Mouse (Mus musculus): ENCODE data around the gene Pskh1. TPM values are rescaled to one million over a fixed set of nuclear protein-coding genes. Genes with fewer than 3 reads are reported as not detected.

Pskh1 gene
- total and polyA plus RNA-seq, 3 experiments: 12.9 to 26.2 TPM; not detected in 1

GRCm38 (mm10) chr8:105851651-105852143, 48.5 kb upstream of the Pskh1 start (continued):
- TF ChIP-seq TAL1 (IDR thresholded peaks at IDR 0.05; ENCODE audit: low read length) (peak; percentile 29; the same call in 1 of the 2 replicates), ZKSCAN1 (IDR thresholded peaks at IDR 0.05; ENCODE audit: low read depth, low read length) (no peak), CHD2 (IDR thresholded peaks at IDR 0.05; ENCODE audit: low read length) (peak; percentile 100), UBTF (IDR thresholded peaks at IDR 0.05; ENCODE audit: borderline replicate concordance, insufficient read depth, low read depth, low read length) (no peak), USF2 (IDR thresholded peaks at IDR 0.05; ENCODE audit: borderline replicate concordance in 1 of 2, insufficient read depth in 1 of 2, low read depth in 1 of 2, low read length in 2 of 2) (no peak), MYC (IDR thresholded peaks at IDR 0.05; ENCODE audit: low read depth, low read length) (peak; percentile 56; the same call in 1 of the 2 replicates), USF1 (IDR thresholded peaks at IDR 0.05; ENCODE audit: low read depth, low read length) (peak; percentile 39; the same call in 1 of the 2 replicates), ZNF384 (IDR thresholded peaks at IDR 0.05; ENCODE audit: low read depth, low read length) (no peak), CHD1 (IDR thresholded peaks at IDR 0.05; ENCODE audit: low read depth, low read length) (no peak), POLR2A (IDR thresholded peaks at IDR 0.05; ENCODE audit: control insufficient read depth in 1 of 2, insufficient read depth in 1 of 2, low read depth in 1 of 2, low read length in 2 of 2, poor library complexity in 1 of 2) (peak; percentile 87 to 97), GABPA (IDR thresholded peaks at IDR 0.05; ENCODE audit: low read depth, low read length) (no peak), HCFC1 (IDR thresholded peaks at IDR 0.05; ENCODE audit: low read depth, low read length) (peak; percentile 100), JUND (IDR thresholded peaks at IDR 0.05; ENCODE audit: low read depth, low read length) (no peak), RCOR1 (IDR thresholded peaks at IDR 0.05; ENCODE audit: low read depth, low read length) (no peak)

- DNase-seq (ENCODE audit: low read depth, low spot score): no peak
- peaks cover 23% of the 10 kb centered on the region for H3K79me2 ChIP-seq (ENCODE audit: control insufficient read depth, insufficient read depth, low read length, poor library complexity)
- TF ChIP-seq NRF1 (IDR thresholded peaks at IDR 0.05; ENCODE audit: insufficient read depth, low read depth, low read length, poor library complexity, severe bottlenecking): no peak
- TF ChIP-seq MYC (IDR thresholded peaks at IDR 0.05; ENCODE audit: low read depth, low read length): peak; percentile 18; the same call in 1 of the 2 replicates
- H3K27ac ChIP-seq (ENCODE audit: control insufficient read depth, low read depth, low read length): no peak overlapping the region
- peaks cover 0 to 21% of the 10 kb centered on the region in 2 experiments; a peak in 2 of 4 replicates for H3K4me1 ChIP-seq (ENCODE audit: control insufficient read depth in 1 of 2, insufficient read depth in 2 of 2, low read length in 2 of 2)
- no peak overlapping the region for H3K9ac ChIP-seq (ENCODE audit: control insufficient read depth, low read depth, low read length, poor library complexity, severe bottlenecking)
- H3K9me3 ChIP-seq (replicated peaks; ENCODE audit: insufficient read depth, low read length): no peaks in the 10 kb centered on the region
- peak overlapping the region in 1 of 2 experiments; percentile 93; a peak in 1 of 4 replicates for H3K4me3 ChIP-seq (ENCODE audit: control insufficient read depth in 1 of 2, insufficient read depth in 1 of 2, low read depth in 2 of 2, low read length in 2 of 2)
- H3K36me3 ChIP-seq (ENCODE audit: control insufficient read depth in 1 of 2, insufficient read depth in 2 of 2, low read length in 2 of 2): peaks cover 0 to 16% of the 10 kb centered on the region in 2 experiments; a peak in 2 of 4 replicates
- no peaks in the 10 kb centered on the region for H3K27me3 ChIP-seq (ENCODE audit: control insufficient read depth in 1 of 2, insufficient read depth in 2 of 2, low read length in 2 of 2)
These were observed 48.0 kb upstream of the Pskh1 start for GRCm38 (mm10) chr8:105852146-105852729.

DNA sequence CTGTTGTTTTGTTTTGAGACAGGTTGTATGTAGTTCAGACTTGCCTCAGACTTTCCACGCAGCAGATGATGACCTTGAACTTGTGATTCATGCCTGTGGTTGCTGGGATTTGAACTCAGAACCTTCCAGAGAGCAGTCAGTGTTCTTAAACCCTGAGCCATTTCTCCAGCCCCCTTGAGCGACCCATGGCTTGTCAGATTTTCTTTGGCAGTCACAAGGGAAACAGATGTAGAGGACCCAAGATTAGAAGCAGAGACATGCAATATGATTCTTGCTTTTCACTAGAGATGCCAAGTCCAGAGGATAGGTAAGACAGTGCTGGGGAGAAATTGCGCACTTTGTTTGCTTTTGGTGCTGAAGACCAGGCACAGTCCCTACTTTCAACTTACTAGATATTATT, 47.1 kb upstream of the Pskh1 start, which contains the start of gene Cenpt:
Gene Cenpt, minus strand, starts transcription at position 101 of the 400 bp plus-strand sequence.
- H3K4me1 ChIP-seq (ENCODE audit: control insufficient read depth in 1 of 2, insufficient read depth in 2 of 2, low read length in 2 of 2): peaks cover 0 to 29% of the 10 kb centered on the region in 2 experiments; a peak in 2 of 4 replicates
- no peak for DNase-seq (ENCODE audit: low read depth, low spot score)
- no peaks in the 10 kb centered on the region for H3K27me3 ChIP-seq (ENCODE audit: control insufficient read depth in 1 of 2, insufficient read depth in 2 of 2, low read length in 2 of 2)
- no peaks in the 10 kb centered on the region for H3K9me3 ChIP-seq (replicated peaks; ENCODE audit: insufficient read depth, low read length)
- no peak within 1 kb of the TSS for H3K27ac ChIP-seq (ENCODE audit: control insufficient read depth, low read depth, low read length)
- H3K9ac ChIP-seq (ENCODE audit: control insufficient read depth, low read depth, low read length, poor library complexity, severe bottlenecking): no peak within 1 kb of the TSS
- peaks cover 0 to 23% of the 10 kb centered on the region in 2 experiments; a peak in 2 of 4 replicates for H3K36me3 ChIP-seq (ENCODE audit: control insufficient read depth in 1 of 2, insufficient read depth in 2 of 2, low read length in 2 of 2)
- TF ChIP-seq SIN3A (IDR thresholded peaks at IDR 0.05; ENCODE audit: low read length): no peak
- TF ChIP-seq ZKSCAN1 (IDR thresholded peaks at IDR 0.05; ENCODE audit: low read depth, low read length): no peak
- no peak for TF ChIP-seq TBP (IDR thresholded peaks at IDR 0.05; ENCODE audit: low read depth, low read length)
- no peak for TF ChIP-seq NELFE (IDR thresholded peaks at IDR 0.05; ENCODE audit: low read depth, low read length)
- no peak for TF ChIP-seq MEF2A (IDR thresholded peaks at IDR 0.05; ENCODE audit: extremely low read depth, insufficient replicate concordance, low read depth, low read length, poor library complexity, severe bottlenecking)
- TF ChIP-seq CHD1 (IDR thresholded peaks at IDR 0.05; ENCODE audit: low read depth, low read length): no peak
- no peak for TF ChIP-seq NRF1 (IDR thresholded peaks at IDR 0.05; ENCODE audit: insufficient read depth, low read depth, low read length, poor library complexity, severe bottlenecking)
- no peak for TF ChIP-seq POLR2AphosphoS2 (IDR thresholded peaks at IDR 0.05; ENCODE audit: low read length)
- no peak for TF ChIP-seq ZMIZ1 (IDR thresholded peaks at IDR 0.05; ENCODE audit: low read depth, low read length)
- TF ChIP-seq HCFC1 (IDR thresholded peaks at IDR 0.05; ENCODE audit: low read depth, low read length): no peak
- no peak for TF ChIP-seq KAT2A (conservative IDR thresholded peaks at IDR 0.05; ENCODE audit: low read depth, low read length)
- no peak for TF ChIP-seq TAL1 (IDR thresholded peaks at IDR 0.05; ENCODE audit: low read length)
- no peak for TF ChIP-seq MAZ (IDR thresholded peaks at IDR 0.05; ENCODE audit: low read depth, low read length)
- no peak for TF ChIP-seq POLR2A (IDR thresholded peaks at IDR 0.05; ENCODE audit: control insufficient read depth in 1 of 2, insufficient read depth in 1 of 2, low read depth in 1 of 2, low read length in 2 of 2, poor library complexity in 1 of 2)
- peaks cover 23% of the 10 kb centered on the region for H3K79me2 ChIP-seq (ENCODE audit: control insufficient read depth, insufficient read depth, low read length, poor library complexity)
- H3K4me3 ChIP-seq (ENCODE audit: control insufficient read depth in 1 of 2, insufficient read depth in 1 of 2, low read depth in 2 of 2, low read length in 2 of 2): no peak within 1 kb of the TSS

Data from MEL (cell line).